Mouse (Mus musculus) MEL (cell line): ENCODE data around the gene Il1r2. TPM values are rescaled to one million over a fixed set of nuclear protein-coding genes. Genes with fewer than 3 reads are reported as not detected.

Experiments
- DNase-seq: peaks from one replicate; pipeline ENCODE4 v3.0.0; 2011; ENCODE audit warnings: low read depth, low spot score
- H3K27ac ChIP-seq: 2 replicates; pipeline ENCODE4 v1.5.1; 2012; ENCODE audit warnings: low read depth, mild to moderate bottlenecking, control low read depth, low read length, moderate library complexity; ENCODE audit not compliant: control insufficient read depth
- H3K27me3 ChIP-seq, 2 experiments: fragments of 150-350 bp in 1 of 2; sonication (generic) in 1 of 2; 2 replicates each; pipeline ENCODE4 v1.6.1; 2012; ENCODE audit warnings: low read length in 2 of 2, mild to moderate bottlenecking in 2 of 2, improper control_type of control experiment in 1 of 2, moderate library complexity in 1 of 2; ENCODE audit not compliant: insufficient read depth in 2 of 2, control insufficient read depth in 1 of 2
- H3K36me3 ChIP-seq, 2 experiments: 2 replicates each; pipeline ENCODE4 v1.6.1; 2012 to 2014; ENCODE audit warnings: low read length in 2 of 2, improper control_type of control experiment in 1 of 2, inconsistent platforms in 1 of 2, mild to moderate bottlenecking in 1 of 2; ENCODE audit not compliant: insufficient read depth in 2 of 2, control insufficient read depth in 1 of 2
- H3K4me1 ChIP-seq, 2 experiments: fragments of 150-350 bp in 1 of 2; sonication (generic) in 1 of 2; 2 replicates each; pipeline ENCODE4 v1.6.1; 2012; ENCODE audit warnings: low read length in 2 of 2, improper control_type of control experiment in 1 of 2, mild to moderate bottlenecking in 1 of 2; ENCODE audit not compliant: insufficient read depth in 2 of 2, control insufficient read depth in 1 of 2
- H3K4me3 ChIP-seq, 2 experiments: fragments of 150-350 bp in 1 of 2; sonication (generic) in 1 of 2; 2 replicates each; pipeline ENCODE4 v1.5.1; 2012; ENCODE audit warnings: low read depth in 2 of 2, low read length in 2 of 2, mild to moderate bottlenecking in 2 of 2, moderate library complexity in 2 of 2, control low read depth in 1 of 2, improper control_type of control experiment in 1 of 2; ENCODE audit not compliant: control insufficient read depth in 1 of 2, insufficient read depth in 1 of 2
- H3K79me2 ChIP-seq: 2 replicates; pipeline ENCODE4 v1.6.1; 2012; ENCODE audit warnings: mild to moderate bottlenecking, low read length, moderate library complexity; ENCODE audit not compliant: control insufficient read depth, poor library complexity, insufficient read depth
- H3K9ac ChIP-seq: 2 replicates; pipeline ENCODE4 v1.6.1; 2012; ENCODE audit warnings: low read depth, mild to moderate bottlenecking, control low read depth, low read length, moderate library complexity; ENCODE audit not compliant: control insufficient read depth, poor library complexity, severe bottlenecking
- H3K9me3 ChIP-seq: fragments of 150-350 bp; sonication (generic); replicated peaks from 2 replicates; pipeline ENCODE4 v1.6.1; 2012; ENCODE audit warnings: mild to moderate bottlenecking, low read length, improper control_type of control experiment, moderate library complexity; ENCODE audit not compliant: insufficient read depth
- CHD1 ChIP-seq: IDR thresholded peaks from 2 replicates; pipeline ENCODE4 v1.6.1; 2012; ENCODE audit warnings: low read depth, mild to moderate bottlenecking, inconsistent platforms, low read length, improper control_type of control experiment
- CHD2 ChIP-seq: IDR thresholded peaks from 2 replicates; pipeline ENCODE4 v1.6.1; 2011; ENCODE audit warnings: low read length, improper control_type of control experiment
- CTCF ChIP-seq, 3 experiments: IDR thresholded peaks in 2 of 3; conservative IDR thresholded peaks in 1 of 3; 2 replicates each; pipeline ENCODE4 v1.5.1; 2011 to 2012; ENCODE audit warnings: low read length in 3 of 3, low read depth in 2 of 3, mild to moderate bottlenecking in 2 of 3, improper control_type of control experiment in 1 of 3, inconsistent platforms in 1 of 3, mixed read lengths in 1 of 3, moderate library complexity in 1 of 3; ENCODE audit not compliant: control insufficient read depth in 1 of 3, insufficient read depth in 1 of 3, poor library complexity in 1 of 3, severe bottlenecking in 1 of 3
- ETS1 ChIP-seq: IDR thresholded peaks from 2 replicates; pipeline ENCODE4 v1.6.1; 2012; ENCODE audit warnings: low read depth, mild to moderate bottlenecking, inconsistent platforms, low read length, improper control_type of control experiment, moderate library complexity
- GABPA ChIP-seq: IDR thresholded peaks from 2 replicates; pipeline ENCODE4 v1.6.1; 2012; ENCODE audit warnings: low read depth, mild to moderate bottlenecking, inconsistent platforms, low read length, improper control_type of control experiment, moderate library complexity
- GATA1 ChIP-seq: IDR thresholded peaks from 2 replicates; pipeline ENCODE4 v1.6.1; 2011; ENCODE audit warnings: low read depth, low read length, improper control_type of control experiment
- JUND ChIP-seq: IDR thresholded peaks from 2 replicates; pipeline ENCODE4 v1.6.1; 2011; ENCODE audit warnings: low read depth, mild to moderate bottlenecking, improper control_type of control experiment, low read length
- MAFK ChIP-seq: IDR thresholded peaks from 2 replicates; pipeline ENCODE4 v1.6.1; 2011; ENCODE audit warnings: low read depth, mild to moderate bottlenecking, low read length, improper control_type of control experiment, borderline replicate concordance
- MAX ChIP-seq: IDR thresholded peaks from 2 replicates; pipeline ENCODE4 v1.6.1; 2011; ENCODE audit warnings: low read length, improper control_type of control experiment
- MXI1 ChIP-seq: IDR thresholded peaks from 2 replicates; pipeline ENCODE4 v1.6.1; 2011; ENCODE audit warnings: mild to moderate bottlenecking, low read depth, low read length, improper control_type of control experiment
- MYC ChIP-seq: IDR thresholded peaks from 2 replicates; pipeline ENCODE4 v1.6.1; 2011; ENCODE audit warnings: low read depth, mild to moderate bottlenecking, low read length, improper control_type of control experiment, moderate library complexity
- NRF1 ChIP-seq: IDR thresholded peaks from 2 replicates; pipeline ENCODE4 v1.6.1; 2014; ENCODE audit warnings: low read depth, mild to moderate bottlenecking, inconsistent platforms, low read length, improper control_type of control experiment, moderate library complexity; ENCODE audit not compliant: poor library complexity, insufficient read depth, severe bottlenecking
- POLR2A ChIP-seq, 2 experiments: IDR thresholded peaks; 2 replicates each; pipeline ENCODE4 v1.6.1; 2011 to 2012; ENCODE audit warnings: low read length in 2 of 2, mild to moderate bottlenecking in 2 of 2, control low read depth in 1 of 2, improper control_type of control experiment in 1 of 2, low read depth in 1 of 2, moderate library complexity in 1 of 2; ENCODE audit not compliant: control insufficient read depth in 1 of 2, insufficient read depth in 1 of 2, poor library complexity in 1 of 2
- POLR2AphosphoS2 ChIP-seq: IDR thresholded peaks from 2 replicates; pipeline ENCODE4 v1.6.1; 2011; ENCODE audit warnings: low read length, improper control_type of control experiment
- POLR2AphosphoS5 ChIP-seq: IDR thresholded peaks from 2 replicates; pipeline ENCODE4 v1.6.1; 2012; ENCODE audit warnings: low read depth, borderline replicate concordance, mild to moderate bottlenecking, inconsistent platforms, low read length, moderate library complexity, mixed read lengths
- RAD21 ChIP-seq: IDR thresholded peaks from 2 replicates; pipeline ENCODE4 v1.6.1; 2011; ENCODE audit warnings: mild to moderate bottlenecking, low read depth, low read length, improper control_type of control experiment
- RCOR1 ChIP-seq: IDR thresholded peaks from 2 replicates; pipeline ENCODE4 v1.6.1; 2012; ENCODE audit warnings: low read depth, mild to moderate bottlenecking, inconsistent platforms, low read length, improper control_type of control experiment
- SIN3A ChIP-seq: IDR thresholded peaks from 2 replicates; pipeline ENCODE4 v1.6.1; 2012; ENCODE audit warnings: low read length, improper control_type of control experiment, inconsistent platforms
- SMC3 ChIP-seq: IDR thresholded peaks from 2 replicates; pipeline ENCODE4 v1.6.1; 2011; ENCODE audit warnings: low read depth, low read length, improper control_type of control experiment
- TAL1 ChIP-seq: IDR thresholded peaks from 2 replicates; pipeline ENCODE4 v1.6.1; 2012; ENCODE audit warnings: mild to moderate bottlenecking, inconsistent platforms, low read length, moderate library complexity, mixed read lengths
- TBP ChIP-seq: IDR thresholded peaks from 2 replicates; pipeline ENCODE4 v1.8.0; 2011; ENCODE audit warnings: low read depth, low read length, improper control_type of control experiment
- TCF12 ChIP-seq: IDR thresholded peaks from 2 replicates; pipeline ENCODE4 v1.6.1; 2014; ENCODE audit warnings: low read depth, mild to moderate bottlenecking, inconsistent platforms, low read length, improper control_type of control experiment, moderate library complexity
- UBTF ChIP-seq: IDR thresholded peaks from 2 replicates; pipeline ENCODE4 v1.6.1; 2012; ENCODE audit warnings: low read depth, mild to moderate bottlenecking, inconsistent platforms, low read length, improper control_type of control experiment, moderate library complexity, borderline replicate concordance; ENCODE audit not compliant: insufficient read depth
- USF1 ChIP-seq: IDR thresholded peaks from 2 replicates; pipeline ENCODE4 v1.6.1; 2014; ENCODE audit warnings: low read depth, mild to moderate bottlenecking, inconsistent platforms, low read length, improper control_type of control experiment, moderate library complexity
- USF2 ChIP-seq, 2 experiments: IDR thresholded peaks; 2 replicates each; pipeline ENCODE4 v1.6.1; 2011 to 2012; ENCODE audit warnings: improper control_type of control experiment in 2 of 2, low read length in 2 of 2, borderline replicate concordance in 1 of 2, inconsistent platforms in 1 of 2, low read depth in 1 of 2, mild to moderate bottlenecking in 1 of 2; ENCODE audit not compliant: insufficient read depth in 1 of 2
- ZC3H11A ChIP-seq: IDR thresholded peaks from 2 replicates; pipeline ENCODE4 v1.6.1; 2012; ENCODE audit warnings: low read depth, mild to moderate bottlenecking, inconsistent platforms, low read length, improper control_type of control experiment
- ZKSCAN1 ChIP-seq: IDR thresholded peaks from 2 replicates; pipeline ENCODE4 v1.6.1; 2012; ENCODE audit warnings: low read depth, mild to moderate bottlenecking, inconsistent platforms, low read length, improper control_type of control experiment, moderate library complexity
- ZNF384 ChIP-seq: IDR thresholded peaks from 2 replicates; pipeline ENCODE4 v1.6.1; 2012; ENCODE audit warnings: low read depth, mild to moderate bottlenecking, inconsistent platforms, low read length, improper control_type of control experiment
- polyA plus RNA-seq, 2 experiments: library from polyadenylated mRNA; stranded (reverse) in 1 of 2; unstranded in 1 of 2; fragments of >175 nt in 1 of 2; fragments of >200 nt in 1 of 2; gene quantifications; 2 replicates each; pipeline versions ENCODE4 v1.2.1 to v1.2.4; 2012; ENCODE audit warnings: low replicate concordance in 2 of 2, low read depth in 1 of 2; ENCODE audit not compliant: insufficient read length in 2 of 2, insufficient read depth in 1 of 2, missing spikeins in 1 of 2
- total RNA-seq: library from RNA; depleted of rRNA; stranded (reverse); fragments of 300-350 nt; gene quantifications from 2 replicates; pipeline ENCODE4 v1.2.3, GENCODE M21; 2012

Gene Il1r2
- total and polyA plus RNA-seq, 3 experiments = not detected

GRCm38 (mm10) chr1:40045686-40046085 is 28.2 kb upstream of the Il1r2 start:
- H3K36me3 ChIP-seq = no peaks in the 10 kb centered on the region
- H3K4me3 ChIP-seq = no peak overlapping the region
- H3K4me1 ChIP-seq = no peaks in the 10 kb centered on the region
- H3K27me3 ChIP-seq = no peaks in the 10 kb centered on the region
- no peak for DNase-seq
- no peaks in the 10 kb centered on the region for H3K9me3 ChIP-seq
- no peak overlapping the region for H3K27ac ChIP-seq
- no peaks in the 10 kb centered on the region for H3K79me2 ChIP-seq
- H3K9ac ChIP-seq = no peak overlapping the region
- TF ChIP-seq USF1 = no peak
- no peak for TF ChIP-seq POLR2AphosphoS2
- no peak for TF ChIP-seq TBP
- TF ChIP-seq POLR2AphosphoS5 = no peak
- TF ChIP-seq MYC = no peak
- no peak for TF ChIP-seq GATA1
- no peak for TF ChIP-seq UBTF
- TF ChIP-seq ETS1 = no peak
- TF ChIP-seq SMC3 = no peak
- TF ChIP-seq JUND = no peak
- TF ChIP-seq MXI1 = no peak
- no peak for TF ChIP-seq TAL1
- TF ChIP-seq CHD1 = no peak
- no peak for TF ChIP-seq ZNF384

- Histone ChIP-seq H3K9me3 (no peaks in the 10 kb centered on the region), H3K36me3 (no peaks in the 10 kb centered on the region), H3K27me3 (no peaks in the 10 kb centered on the region), H3K27ac (no peak overlapping the region), H3K9ac (no peak overlapping the region), H3K4me3 (no peak overlapping the region), H3K4me1 (no peaks in the 10 kb centered on the region)
- no peak for DNase-seq
- TF ChIP-seq CHD2 (no peak), ZC3H11A (no peak), SIN3A (no peak), TBP (no peak), POLR2A (IDR thresholded peaks at IDR 0.05; ENCODE audit: control insufficient read depth in 1 of 2, insufficient read depth in 1 of 2, low read depth in 1 of 2, low read length in 2 of 2, poor library complexity in 1 of 2) (no peak), NRF1 (no peak), CTCF (IDR thresholded peaks at IDR 0.05 in 2 of 3, conservative IDR thresholded peaks at IDR 0.05 in 1 of 3; ENCODE audit: control insufficient read depth in 1 of 3, insufficient read depth in 1 of 3, low read depth in 2 of 3, low read length in 3 of 3, poor library complexity in 1 of 3, severe bottlenecking in 1 of 3) (no peak), MAFK (no peak), RAD21 (no peak), USF2 (IDR thresholded peaks at IDR 0.05; ENCODE audit: borderline replicate concordance in 1 of 2, insufficient read depth in 1 of 2, low read depth in 1 of 2, low read length in 2 of 2) (no peak), JUND (no peak), MAX (no peak), ZNF384 (no peak), TCF12 (no peak), GATA1 (no peak), GABPA (no peak), UBTF (no peak), ZKSCAN1 (no peak), RCOR1 (no peak)
- TF ChIP-seq, all 39 proteins: peak for 0
- H3K79me2 ChIP-seq = no peaks in the 10 kb centered on the region
Measured at GRCm38 (mm10) chr1:40046600-40046999, 27.3 kb upstream of the Il1r2 start.
